8 mouse cellular contexts compared by ENCODE assay signal in the genomic region with DNA sequence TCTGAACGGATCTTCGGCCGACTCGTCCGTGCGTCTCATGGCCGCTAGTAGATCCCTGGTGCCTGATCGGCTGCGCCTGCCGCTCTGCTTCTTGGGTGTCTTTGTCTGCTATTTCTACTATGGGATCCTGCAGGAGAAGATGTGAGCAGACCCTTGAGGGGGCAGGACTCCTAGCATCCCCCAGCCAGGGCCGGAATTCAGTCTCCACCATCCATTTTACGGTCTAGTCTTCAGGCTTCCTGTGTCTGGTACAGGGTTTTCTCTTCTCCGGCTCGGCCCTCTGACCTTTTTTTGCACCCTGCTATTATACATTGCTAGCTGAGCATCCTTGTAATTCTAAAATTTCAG. TPM values are rescaled to one million over a fixed set of nuclear protein-coding genes. Genes with fewer than 3 reads are reported as not detected.
A peak's percentile ranks its signal among the peaks of the same experiment; 100 is the strongest.
DNase-seq lines count a peak whose midpoint lies in the region; ATAC-seq and TF ChIP-seq lines count a peak whose summit lies in the region.

No protein-coding gene starts in this region.

- 0% methylated on average over 14 of the region's 14 CpGs for WGBS in lung, postnatal 0 days
- WGBS in forebrain, embryonic 10.5 days, result 0% methylated on average over 14 of the region's 14 CpGs
- 1% methylated on average over 14 of the region's 14 CpGs for WGBS in limb, embryonic 11.5 days
- 1% methylated on average over 14 of the region's 14 CpGs for WGBS in olfactory bulb, adult 2 months

- no peaks in the 10 kb centered on the region for H3K9me3 ChIP-seq in lung, postnatal 0 days (ENCODE audit: low read length)
- H3K9me3 ChIP-seq in forebrain, embryonic 10.5 days, result no peaks in the 10 kb centered on the region
- H3K9me3 ChIP-seq in limb, embryonic 11.5 days (ENCODE audit: control insufficient read depth, low read length), result no peaks in the 10 kb centered on the region

- H3K27me3 ChIP-seq in lung, postnatal 0 days (replicated peaks; ENCODE audit: insufficient read depth, low read length), result no peaks in the 10 kb centered on the region
- H3K27me3 ChIP-seq in forebrain, embryonic 10.5 days (ENCODE audit: poor library complexity, severe bottlenecking), result no peaks in the 10 kb centered on the region
- H3K27me3 ChIP-seq in limb, embryonic 11.5 days (ENCODE audit: control insufficient read depth, insufficient read depth, low read length), result no peaks in the 10 kb centered on the region

- no peak for TF ChIP-seq EP300 in lung, postnatal 0 days (IDR thresholded peaks at IDR 0.05)

- H3K9ac ChIP-seq in lung, postnatal 0 days (replicated peaks; ENCODE audit: low read depth), result peak overlapping the region; percentile 87
- H3K9ac ChIP-seq in limb, embryonic 11.5 days (ENCODE audit: low read length), result peak overlapping the region; percentile 86

- no peak for TF ChIP-seq POLR2A in olfactory bulb, adult 2 months (IDR thresholded peaks at IDR 0.05; ENCODE audit: insufficient read depth, low read depth, low read length)

- H3K27ac ChIP-seq in lung, postnatal 0 days (ENCODE audit: low read length), result peak overlapping the region; percentile 89
- peak overlapping the region; percentile 99 for H3K27ac ChIP-seq in forebrain, embryonic 10.5 days
- peak overlapping the region; percentile 77 for H3K27ac ChIP-seq in limb, embryonic 11.5 days (replicated peaks; ENCODE audit: low read depth, low read length)
- H3K27ac ChIP-seq in olfactory bulb, adult 2 months (ENCODE audit: insufficient read depth, low read depth, low read length), result peak overlapping the region; percentile 99

- no peak for TF ChIP-seq CTCF in lung, postnatal 0 days (IDR thresholded peaks at IDR 0.05)
- TF ChIP-seq CTCF in olfactory bulb, adult 2 months (IDR thresholded peaks at IDR 0.05; ENCODE audit: insufficient read depth, low read depth, low read length), result no peak

- DNase-seq in lung, postnatal 0 days (ENCODE audit: low spot score), result no peak
- no peak for DNase-seq in lung, postnatal 36 days
- no peak for DNase-seq in forebrain, embryonic 10.5 days (ENCODE audit: extremely low spot score, low spot score)
- no peak for DNase-seq in limb, embryonic 11.5 days (ENCODE audit: low spot score)
- no peak for DNase-seq in adrenal gland, postnatal 25 days
- DNase-seq in right cerebral cortex, adult 18-20 months, result no peak
- DNase-seq in layer of hippocampus, adult 11-12 months (ENCODE audit: low spot score), result no peak

- H3K4me1 ChIP-seq in lung, postnatal 0 days (ENCODE audit: insufficient read depth, low read depth, low read length), result no peaks in the 10 kb centered on the region
- H3K4me1 ChIP-seq in forebrain, embryonic 10.5 days, result peaks cover 20% of the 10 kb centered on the region
- H3K4me1 ChIP-seq in limb, embryonic 11.5 days (ENCODE audit: control insufficient read depth, insufficient read depth, low read length), result 0 out of 2 replicates have a peak, but pooled peaks cover 3% of the 10 kb centered on the region
- peaks cover 17% of the 10 kb centered on the region for H3K4me1 ChIP-seq in olfactory bulb, adult 2 months (ENCODE audit: control insufficient read depth, insufficient read depth, low read length)

- peak; percentile 2 for ATAC-seq in lung, postnatal 0 days
- no peak for ATAC-seq in limb, embryonic 11.5 days (ENCODE audit: insufficient number of reproducible peaks, low FRiP score, low TSS enrichment, low read depth)

- peak overlapping the region; percentile 62 for H3K4me2 ChIP-seq in lung, postnatal 0 days (replicated peaks; ENCODE audit: low read depth, low read length)
- H3K4me2 ChIP-seq in limb, embryonic 11.5 days (ENCODE audit: low read depth, severe bottlenecking), result peak overlapping the region; percentile 50

- peaks cover 11% of the 10 kb centered on the region for H3K36me3 ChIP-seq in lung, postnatal 0 days (ENCODE audit: insufficient read depth, low read length)
- H3K36me3 ChIP-seq in forebrain, embryonic 10.5 days (replicated peaks), result peaks cover 54% of the 10 kb centered on the region
- peaks cover 11% of the 10 kb centered on the region for H3K36me3 ChIP-seq in limb, embryonic 11.5 days (ENCODE audit: control insufficient read depth, insufficient read depth, low read length)

- peak overlapping the region; percentile 87 for H3K4me3 ChIP-seq in lung, postnatal 0 days (ENCODE audit: low read depth, low read length)
- peak overlapping the region; percentile 93 for H3K4me3 ChIP-seq in forebrain, embryonic 10.5 days
- H3K4me3 ChIP-seq in limb, embryonic 11.5 days (ENCODE audit: low read depth, low read length), result peak overlapping the region; percentile 84
- peak overlapping the region; percentile 93 for H3K4me3 ChIP-seq in olfactory bulb, adult 2 months (ENCODE audit: insufficient read depth, low read depth, low read length)

RNA-seq across cellular contexts. Expression of gene Slc35b1, which starts 0.5 kb away (rescaled TPM):
- polyA plus RNA-seq in lung, postnatal 0 days (2015; fragmentation: Nextera tagmentation; extraction: Ambion mirVana), result 87.3 and 96.8 TPM in 2 replicates
- polyA plus RNA-seq in forebrain, embryonic 10.5 days (2016; fragmentation: Nextera tagmentation; extraction: Ambion mirVana), result 118 and 119 TPM in 2 replicates
- polyA plus RNA-seq in limb, embryonic 11.5 days (2014; fragmentation: Nextera tagmentation; extraction: Ambion mirVana), result 133 and 141 TPM in 2 replicates
- polyA plus RNA-seq in olfactory bulb, adult 2 months (2012; ENCODE audit: insufficient read depth, insufficient read length, low replicate concordance, missing spikeins), result not detected in 2 replicates
- total RNA-seq in adrenal gland, postnatal 25 days (2021), result 51.8 and 53.9 TPM in 2 replicates

RNA-seq across cellular contexts. Expression of gene Spop, which starts 28.9 kb away (rescaled TPM):
- 140 and 185 TPM in 2 replicates for polyA plus RNA-seq in lung, postnatal 0 days (2015; fragmentation: Nextera tagmentation; extraction: Ambion mirVana)
- 142 and 145 TPM in 2 replicates for polyA plus RNA-seq in forebrain, embryonic 10.5 days (2016; fragmentation: Nextera tagmentation; extraction: Ambion mirVana)
- polyA plus RNA-seq in limb, embryonic 11.5 days (2014; fragmentation: Nextera tagmentation; extraction: Ambion mirVana), result 112 and 114 TPM in 2 replicates
- not detected in 2 replicates for polyA plus RNA-seq in olfactory bulb, adult 2 months (2012; ENCODE audit: insufficient read depth, insufficient read length, low replicate concordance, missing spikeins)
- total RNA-seq in adrenal gland, postnatal 25 days (2021), result 131 and 144 TPM in 2 replicates

RNA-seq across cellular contexts. Expression of gene Fam117a, which starts 48.1 kb away (rescaled TPM):
- 20.4 and 21.6 TPM in 2 replicates for polyA plus RNA-seq in lung, postnatal 0 days (2015; fragmentation: Nextera tagmentation; extraction: Ambion mirVana)
- polyA plus RNA-seq in forebrain, embryonic 10.5 days (2016; fragmentation: Nextera tagmentation; extraction: Ambion mirVana), result 7.4 and 7.7 TPM in 2 replicates
- polyA plus RNA-seq in limb, embryonic 11.5 days (2014; fragmentation: Nextera tagmentation; extraction: Ambion mirVana), result 16.8 and 17.0 TPM in 2 replicates
- not detected in 2 replicates for polyA plus RNA-seq in olfactory bulb, adult 2 months (2012; ENCODE audit: insufficient read depth, insufficient read length, low replicate concordance, missing spikeins)
- 13.7 and 13.8 TPM in 2 replicates for total RNA-seq in adrenal gland, postnatal 25 days (2021)
